Mouse (Mus musculus): ENCODE results near the gene 4930544D05Rik. TPM values are rescaled to one million over a fixed set of nuclear protein-coding genes. Genes with fewer than 3 reads are reported as not detected.

The 4930544D05Rik gene
- total RNA-seq, 4 experiments from 2014 or later, result not detected

DNA sequence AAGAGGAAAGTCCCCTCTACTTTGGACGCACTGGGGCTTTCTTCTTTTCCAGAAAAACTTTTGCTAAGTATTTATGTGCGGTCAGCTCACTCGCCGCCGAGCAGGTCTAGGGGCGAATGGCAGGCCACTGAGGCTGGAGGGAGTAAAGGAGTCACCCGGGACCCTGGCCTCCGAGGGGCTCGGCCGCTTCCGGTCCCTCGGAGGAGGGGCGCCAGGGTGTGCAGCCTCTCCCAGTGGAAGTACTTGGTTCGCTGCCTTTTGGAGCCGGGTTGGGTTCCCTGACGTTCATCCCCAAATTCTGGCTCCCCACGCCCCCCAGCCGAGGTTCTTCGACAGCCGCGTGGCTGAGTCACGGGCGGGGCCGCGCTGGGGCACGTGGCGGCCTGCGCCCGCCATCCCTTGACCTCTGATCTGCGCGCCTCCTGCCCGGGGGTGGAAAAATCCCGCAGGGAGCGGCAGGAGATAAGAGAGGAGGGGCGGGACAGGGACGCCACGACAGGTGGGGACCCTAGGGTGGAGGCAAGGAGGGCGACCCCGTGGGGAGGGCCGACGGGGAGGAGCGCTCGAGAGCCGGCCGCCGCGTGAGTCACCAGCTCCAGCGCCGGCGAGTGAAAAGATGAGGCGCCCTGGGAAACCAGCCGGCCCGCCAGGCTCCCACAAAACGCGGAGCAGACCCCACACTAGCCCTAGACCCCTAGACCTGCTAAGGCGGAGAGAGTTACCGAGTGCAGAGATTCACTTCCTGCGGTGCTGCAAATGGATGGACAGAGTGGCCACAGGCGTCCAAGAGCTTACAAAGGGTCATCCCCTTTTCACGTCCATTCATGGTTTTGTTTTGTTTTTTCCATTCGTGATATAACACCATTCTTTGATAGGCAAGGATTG, 40.2 kb downstream of the 4930544D05Rik start:
- DNase-seq (ENCODE audit: low spot score), result peak; percentile 65

DNA sequence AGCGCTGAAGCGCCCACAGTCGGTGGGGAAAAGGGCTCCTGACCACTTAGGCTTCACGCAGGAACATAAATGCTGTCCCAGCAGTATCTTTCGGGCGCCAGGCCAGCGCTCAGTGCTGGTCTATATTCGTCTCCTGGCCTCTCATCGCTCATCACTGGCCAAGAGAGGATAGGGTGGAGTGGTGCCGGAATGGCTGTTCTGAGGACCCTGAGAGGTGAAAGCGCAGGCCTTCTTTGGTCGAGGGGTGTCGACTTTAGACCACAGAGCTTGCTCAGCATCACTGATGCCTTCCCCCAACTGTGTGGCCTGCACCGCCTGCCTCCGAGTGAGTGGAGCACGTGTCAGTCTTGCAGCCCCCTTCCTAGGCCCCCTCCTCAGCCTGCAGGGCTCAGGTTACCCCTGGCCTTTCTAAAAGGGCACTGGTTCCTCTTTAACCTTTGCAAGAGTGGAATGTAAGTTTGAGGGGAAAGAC, 40.8 kb downstream of the 4930544D05Rik start:
- DNase-seq (ENCODE audit: low spot score), result peak; percentile 81

DNA sequence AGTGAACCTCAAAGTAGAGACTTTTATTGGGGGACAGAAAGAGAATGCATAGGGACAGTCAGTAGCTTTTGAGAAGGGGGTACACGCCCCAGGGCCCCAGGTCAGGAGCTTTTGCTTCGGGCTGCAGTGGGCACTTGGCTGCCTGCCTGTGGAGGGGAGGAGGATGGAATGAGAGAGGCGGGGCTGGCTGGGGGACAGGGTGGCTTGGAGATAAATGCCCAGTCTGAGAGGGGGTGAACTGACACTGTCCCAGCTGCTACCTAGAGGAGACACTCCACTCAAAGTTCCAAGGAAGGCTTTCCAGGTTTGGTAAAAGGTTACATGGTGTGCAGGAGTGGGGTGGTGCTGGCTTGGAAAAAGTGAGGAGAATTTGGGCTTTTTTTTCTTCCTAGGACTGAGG, 41.3 kb downstream of the 4930544D05Rik start, which contains the start of gene Eno3:
Eno3 (plus strand) TSS at position 239 of the 400 bp plus-strand sequence.
- no peak for DNase-seq (ENCODE audit: low spot score)

DNA sequence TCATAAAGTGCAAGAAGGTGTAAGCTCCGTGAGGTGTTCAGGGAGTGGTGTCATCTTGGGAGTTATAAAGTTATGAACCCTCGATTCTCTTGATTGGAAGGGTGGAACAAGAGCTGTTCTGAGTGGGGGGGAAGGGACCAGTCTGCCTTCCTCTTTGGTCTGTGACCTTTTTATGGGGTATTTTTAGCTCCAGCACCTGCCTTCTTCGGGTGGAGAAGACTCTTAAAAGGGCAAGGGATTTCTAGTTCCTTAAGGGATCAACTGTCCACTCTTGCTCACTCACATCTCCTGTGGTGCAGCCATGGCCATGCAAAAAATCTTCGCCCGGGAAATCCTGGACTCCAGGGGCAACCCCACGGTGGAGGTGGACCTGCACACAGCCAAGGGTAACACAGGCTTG, 41.9 kb downstream of the 4930544D05Rik start:
- no peak for DNase-seq (ENCODE audit: low spot score)

DNA sequence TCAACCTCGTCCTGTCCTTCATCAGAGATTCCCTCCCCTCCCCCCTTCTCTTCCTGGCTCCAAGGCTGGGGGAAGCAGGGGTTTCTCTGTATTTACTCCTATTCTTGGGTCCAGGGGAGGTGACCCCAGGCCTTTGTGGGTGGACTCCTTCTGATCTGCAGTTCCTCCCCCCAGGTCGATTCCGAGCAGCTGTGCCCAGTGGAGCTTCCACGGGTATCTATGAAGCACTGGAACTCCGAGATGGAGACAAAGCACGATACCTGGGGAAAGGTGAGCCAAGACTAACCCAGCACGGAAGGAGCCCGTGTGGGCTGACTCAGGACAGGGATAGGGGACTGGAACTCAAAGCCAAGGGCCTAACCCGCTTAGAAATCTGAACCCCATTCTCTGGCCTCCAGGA, 42.3 kb downstream of the 4930544D05Rik start:
- no peak for DNase-seq (ENCODE audit: low spot score)

DNA sequence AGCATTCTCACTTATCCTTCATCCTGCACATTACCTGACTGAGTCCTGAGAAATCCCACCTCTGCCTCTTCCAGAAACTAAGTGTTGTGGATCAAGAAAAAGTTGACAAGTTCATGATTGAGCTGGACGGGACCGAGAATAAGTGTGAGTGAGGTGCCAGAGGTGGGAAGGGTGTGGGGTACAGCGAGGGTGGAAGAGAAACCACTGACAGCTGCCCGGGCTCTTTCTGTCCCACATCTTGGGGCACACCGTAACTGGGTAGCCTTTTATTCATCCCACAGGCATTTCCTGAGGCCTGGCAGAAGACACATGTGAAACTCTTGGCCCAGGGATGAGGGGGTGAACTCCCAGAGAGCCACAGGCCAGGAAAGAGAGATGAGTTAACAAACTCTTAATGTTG, 42.9 kb downstream of the 4930544D05Rik start:
- DNase-seq (ENCODE audit: low spot score), result no peak

DNA sequence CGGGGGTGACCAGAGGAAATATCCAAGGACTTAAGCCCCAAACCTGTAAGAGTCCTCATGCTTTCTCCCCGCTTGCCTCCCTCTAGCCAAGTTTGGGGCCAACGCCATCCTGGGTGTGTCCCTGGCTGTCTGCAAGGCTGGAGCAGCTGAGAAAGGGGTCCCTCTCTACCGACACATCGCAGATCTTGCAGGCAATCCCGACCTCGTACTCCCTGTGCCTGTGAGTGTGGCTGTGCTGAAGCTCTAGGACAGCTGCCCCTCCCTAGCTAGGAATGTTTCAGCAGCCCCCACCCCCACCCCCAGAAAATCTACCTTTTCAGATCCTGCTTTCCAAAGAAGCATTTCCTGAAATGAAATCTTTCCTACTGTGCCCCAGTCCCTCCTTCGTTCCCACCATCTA, 43.3 kb downstream of the 4930544D05Rik start:
- no peak for DNase-seq (ENCODE audit: low spot score)

DNA sequence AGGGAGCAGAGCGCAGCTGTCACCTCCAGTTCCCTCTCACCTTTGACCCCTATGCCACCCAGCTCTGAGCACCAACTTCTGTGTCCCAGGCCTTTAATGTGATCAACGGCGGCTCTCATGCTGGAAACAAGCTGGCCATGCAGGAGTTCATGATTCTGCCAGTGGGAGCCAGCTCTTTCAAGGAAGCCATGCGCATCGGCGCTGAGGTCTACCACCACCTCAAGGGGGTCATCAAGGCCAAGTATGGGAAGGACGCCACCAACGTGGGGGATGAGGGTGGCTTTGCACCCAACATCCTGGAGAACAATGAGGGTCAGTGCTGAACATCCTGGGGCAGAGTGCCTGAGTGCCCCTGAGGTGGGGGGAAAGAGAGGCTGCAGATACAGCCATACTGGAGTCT, 44.9 kb downstream of the 4930544D05Rik start:
- no peak for DNase-seq (ENCODE audit: low spot score)

DNA sequence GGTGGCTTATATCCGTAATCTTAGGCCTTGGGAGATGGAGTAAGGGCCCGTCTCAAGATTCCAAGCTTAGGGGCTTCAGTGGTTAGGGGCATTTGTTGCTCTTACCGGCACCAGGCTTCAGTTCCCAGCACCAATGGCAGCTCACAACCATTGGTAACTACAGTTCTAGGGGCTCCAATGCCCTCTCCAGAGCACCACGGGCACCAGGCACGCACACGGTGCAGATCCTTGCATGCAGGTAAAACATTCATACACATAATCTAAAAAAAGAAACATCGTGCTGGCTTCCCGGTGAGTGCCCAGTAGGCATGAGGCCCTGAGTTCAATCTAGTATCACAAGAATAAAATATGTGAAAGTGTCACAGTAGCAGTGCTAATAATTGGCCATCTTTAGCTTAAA, 47.5 kb downstream of the 4930544D05Rik start:
- no peak for DNase-seq (ENCODE audit: low spot score)

DNA sequence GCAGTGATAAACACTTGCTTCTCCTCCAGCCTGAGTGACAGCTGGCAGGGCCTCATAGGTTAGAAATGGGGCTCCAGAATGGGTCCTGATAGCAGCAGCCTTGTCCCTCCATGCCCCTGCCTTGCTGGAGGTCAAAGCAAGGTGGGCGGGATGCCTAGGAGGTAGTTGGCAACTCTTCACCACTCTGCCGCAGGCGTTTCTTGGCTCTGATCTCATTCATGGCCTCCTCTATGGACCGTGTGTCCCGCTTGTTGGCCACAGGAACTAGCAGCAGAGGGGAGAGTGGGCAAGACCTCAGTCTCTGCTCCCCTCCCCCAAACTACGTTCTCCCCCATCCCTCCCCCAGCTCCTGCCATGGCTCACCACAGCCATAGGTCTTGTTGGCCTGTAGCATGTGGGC, 48.3 kb downstream of the 4930544D05Rik start:
- DNase-seq (ENCODE audit: low spot score), result no peak

DNA sequence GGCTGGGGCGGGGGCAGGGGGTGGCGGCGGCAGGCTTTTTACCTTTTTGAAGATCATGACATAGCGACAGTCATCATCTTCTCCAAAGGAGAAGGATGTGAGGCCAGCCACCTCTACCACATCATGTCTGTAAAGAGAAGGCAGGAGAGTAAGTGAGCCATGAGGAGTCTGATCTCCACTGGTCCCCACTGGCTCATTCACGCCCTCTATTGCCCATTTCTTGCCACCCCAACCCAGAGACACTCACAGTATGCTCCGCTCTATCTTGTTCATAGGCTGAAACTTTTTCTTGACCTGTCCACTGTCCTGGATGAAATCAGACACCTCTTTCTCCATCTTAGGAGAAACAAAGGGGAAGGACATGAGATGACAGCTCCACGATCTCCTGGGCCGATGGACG, 49.1 kb downstream of the 4930544D05Rik start:
- DNase-seq (ENCODE audit: low spot score), result no peak

Other genes with a start within 250 kb of the 4930544D05Rik start
- gene Pelp1, start 205.8 kb upstream of the 4930544D05Rik start, total RNA-seq (2022), result 10 to 100 TPM; 19.1 to 23.0 (median 20.6) TPM
- 10 to 100 TPM in 2 of 4 experiments, 1 to 10 TPM in 2; 9.0 to 10.9 (median 9.9) TPM for gene Arrb2, start 183.2 kb upstream of the 4930544D05Rik start, total RNA-seq (2022)
- 10 to 100 TPM in 1 of 4 experiments, 1 to 10 TPM in 3; 5.9 to 10.6 (median 6.9) TPM for gene Med11, start 163.9 kb upstream of the 4930544D05Rik start, total RNA-seq (2022)
- 1 to 10 TPM; 1.1 to 2.7 (median 1.9) TPM for gene Zmynd15, start 156.4 kb upstream of the 4930544D05Rik start, total RNA-seq (2022)
- 10 to 100 TPM in 1 of 4 experiments, 1 to 10 TPM in 3; 8.4 to 10.3 (median 9.6) TPM for gene Cxcl16, start 155.9 kb upstream of the 4930544D05Rik start, total RNA-seq (2022)
- 1 to 10 TPM in 3 of 4 experiments, under 1 TPM in 1; 0.49 to 2.2 (median 1.5) TPM for gene Tm4sf5, start 110.6 kb upstream of the 4930544D05Rik start, total RNA-seq (2022)
- gene Vmo1, start 101.2 kb upstream of the 4930544D05Rik start, total RNA-seq (2022), result not detected
- gene Gltpd2, start 96.7 kb upstream of the 4930544D05Rik start, total RNA-seq (2022), result not detected
- gene Psmb6, start 90.5 kb upstream of the 4930544D05Rik start, total RNA-seq (2022), result 100 to 1,000 TPM; 218 to 249 (median 234) TPM
- gene Gm40193, start 82.9 kb upstream of the 4930544D05Rik start, total RNA-seq (2022), result not detected
- gene Pld2, start 75.8 kb upstream of the 4930544D05Rik start, total RNA-seq (2022), result 1 to 10 TPM; 6.2 to 8.6 (median 8.2) TPM
- gene Mink1, start 53.0 kb upstream of the 4930544D05Rik start, total RNA-seq (2022), result 10 to 100 TPM; 47.8 to 52.8 (median 49.4) TPM
- gene Chrne, start 3.4 kb downstream of the 4930544D05Rik start, total RNA-seq (2022), result not detected
- under 1 TPM; 0.31 to 0.55 (median 0.54) TPM for gene Gp1ba, start 23.3 kb downstream of the 4930544D05Rik start, total RNA-seq (2022)
- gene Rnf167, start 31.4 kb downstream of the 4930544D05Rik start, total RNA-seq (2022), result 10 to 100 TPM; 53.0 to 67.3 (median 58.7) TPM
- 100 to 1,000 TPM; 640 to 724 (median 656) TPM for gene Slc25a11, start 31.6 kb downstream of the 4930544D05Rik start, total RNA-seq (2022)
- 100 to 1,000 TPM; 243 to 295 (median 274) TPM for gene Pfn1, start 38.8 kb downstream of the 4930544D05Rik start, total RNA-seq (2022)
- gene Eno3, start 41.4 kb downstream of the 4930544D05Rik start, total RNA-seq (2022), result 1,000 to 10,000 TPM; 1,693 to 1,917 (median 1,770) TPM
- 100 to 1,000 TPM in 1 of 4 experiments, 10 to 100 TPM in 3; 89.6 to 119 (median 95.7) TPM for gene Spag7, start 53.6 kb downstream of the 4930544D05Rik start, total RNA-seq (2022)
- 10 to 100 TPM; 32.4 to 41.1 (median 34.2) TPM for gene Camta2, start 72.3 kb downstream of the 4930544D05Rik start, total RNA-seq (2022)
- 1 to 10 TPM; 5.1 to 6.7 (median 5.6) TPM for gene Inca1, start 84.3 kb downstream of the 4930544D05Rik start, total RNA-seq (2022)
- 100 to 1,000 TPM; 456 to 555 (median 507) TPM for gene Kif1c, start 84.7 kb downstream of the 4930544D05Rik start, total RNA-seq (2022)
- gene Zfp3, start 148.4 kb downstream of the 4930544D05Rik start, total RNA-seq (2022), result 1 to 10 TPM; 6.1 to 8.6 (median 7.5) TPM
- gene Scimp, start 196.7 kb downstream of the 4930544D05Rik start, total RNA-seq (2022), result under 1 TPM; 0.25 to 0.97 (median 0.53) TPM
- gene Rabep1, start 228.9 kb downstream of the 4930544D05Rik start, total RNA-seq (2022), result 10 to 100 TPM; 35.9 to 40.8 (median 36.5) TPM

All from heart, adult 8-10 months (tissue).